Mouse (Mus musculus) cortical plate, adult 2 months (tissue): ENCODE measurements around the gene Tex19.2.

ENCODE experiments used
- CTCF ChIP-seq: fragments of 200-500 bp; IDR thresholded peaks from 2 replicates; pipeline ENCODE4 v1.5.1; 2011; ENCODE audit warnings: mild to moderate bottlenecking, control low read depth, low read length; ENCODE audit not compliant: insufficient read depth; ENCODE audit errors: extremely low read depth
- POLR2A ChIP-seq: fragments of 200-500 bp; IDR thresholded peaks from 2 replicates; pipeline ENCODE4 v1.6.1; 2011; ENCODE audit warnings: mild to moderate bottlenecking, low read length, control low read depth; ENCODE audit not compliant: insufficient read depth; ENCODE audit errors: extremely low read depth

- TF ChIP-seq CTCF, result no peak
- no peak for TF ChIP-seq POLR2A
Observed at GRCm38 (mm10) chr11:121099762-121100161, 18.7 kb downstream of the Tex19.2 start.
